Mouse (Mus musculus): Measurements from ENCODE around the gene Slc46a2. TPM values are rescaled to one million over a fixed set of nuclear protein-coding genes. Genes with fewer than 3 reads are reported as not detected.

Slc46a2 gene
- polyA plus RNA-seq, 1 experiment from 2014 or later: not detected

DNA sequence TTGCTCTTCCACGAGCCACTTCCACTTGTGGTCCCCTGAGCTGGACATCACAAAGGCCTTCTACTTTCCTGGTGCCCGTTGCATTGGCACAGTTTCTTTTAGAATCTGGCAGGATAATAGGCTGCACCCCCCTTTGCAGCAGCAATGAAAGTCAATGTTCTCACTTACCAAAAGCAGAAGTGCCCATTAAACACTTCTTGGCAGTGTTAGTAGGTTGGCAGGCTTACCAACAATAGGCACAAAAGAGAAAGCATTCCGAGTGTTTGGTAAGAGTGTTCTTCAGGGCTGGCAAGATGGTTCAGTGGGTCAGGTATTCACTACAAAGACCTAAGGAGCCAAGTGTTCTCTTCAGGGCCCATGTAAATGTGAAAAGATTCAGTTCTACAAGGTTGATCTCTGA, 35.4 kb downstream of the Slc46a2 start:
- H3K27me3 ChIP-seq (ENCODE audit: insufficient read depth, low read length): no peaks in the 10 kb centered on the region
- no peak overlapping the region for H3K27ac ChIP-seq (ENCODE audit: low read length)
- ATAC-seq (ENCODE audit: low FRiP score, low TSS enrichment): no peak
- no peak overlapping the region for H3K4me3 ChIP-seq (ENCODE audit: low read length)
- no peak overlapping the region for H3K4me2 ChIP-seq (replicated peaks; ENCODE audit: low read depth, low read length)
- H3K4me1 ChIP-seq (ENCODE audit: insufficient read depth, low read length): no peaks in the 10 kb centered on the region
- peaks cover 7% of the 10 kb centered on the region for H3K36me3 ChIP-seq (ENCODE audit: insufficient read depth, low read length)
- H3K9ac ChIP-seq (replicated peaks; ENCODE audit: low read length): no peak overlapping the region
- WGBS: 92% methylated on average over 3 of the region's 3 CpGs
- H3K9me3 ChIP-seq (ENCODE audit: low read length): no peaks in the 10 kb centered on the region

DNA sequence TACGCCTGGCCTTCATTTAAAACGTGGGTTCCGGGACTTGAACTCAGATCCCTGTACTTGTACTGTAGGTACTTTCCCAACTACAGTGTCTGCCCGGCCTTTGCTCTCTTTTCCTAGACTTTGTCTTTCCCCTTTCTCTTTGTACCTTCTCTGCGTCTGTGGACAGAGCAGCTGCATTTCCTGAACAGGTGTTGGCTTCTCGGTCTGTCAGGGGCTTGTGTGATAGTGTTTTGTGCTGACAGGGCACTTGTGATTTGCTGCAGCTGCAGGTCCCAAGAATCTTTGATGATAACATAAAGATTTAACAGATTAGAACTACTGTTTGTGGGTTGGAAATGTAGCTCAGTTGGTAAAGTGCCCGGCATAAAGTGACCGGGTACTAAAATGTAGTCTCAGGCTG, 36.3 kb downstream of the Slc46a2 start:
- ATAC-seq (ENCODE audit: low FRiP score, low TSS enrichment): no peak
- no peak overlapping the region for H3K4me2 ChIP-seq (replicated peaks; ENCODE audit: low read depth, low read length)
- no peaks in the 10 kb centered on the region for H3K27me3 ChIP-seq (ENCODE audit: insufficient read depth, low read length)
- H3K9me3 ChIP-seq (ENCODE audit: low read length): no peaks in the 10 kb centered on the region
- H3K9ac ChIP-seq (replicated peaks; ENCODE audit: low read length): no peak overlapping the region
- H3K36me3 ChIP-seq (ENCODE audit: insufficient read depth, low read length): peaks cover 7% of the 10 kb centered on the region
- H3K27ac ChIP-seq (ENCODE audit: low read length): no peak overlapping the region
- 80% methylated on average over 8 of the region's 8 CpGs for WGBS
- no peak overlapping the region for H3K4me3 ChIP-seq (ENCODE audit: low read length)
- H3K4me1 ChIP-seq (ENCODE audit: insufficient read depth, low read length): no peaks in the 10 kb centered on the region

DNA sequence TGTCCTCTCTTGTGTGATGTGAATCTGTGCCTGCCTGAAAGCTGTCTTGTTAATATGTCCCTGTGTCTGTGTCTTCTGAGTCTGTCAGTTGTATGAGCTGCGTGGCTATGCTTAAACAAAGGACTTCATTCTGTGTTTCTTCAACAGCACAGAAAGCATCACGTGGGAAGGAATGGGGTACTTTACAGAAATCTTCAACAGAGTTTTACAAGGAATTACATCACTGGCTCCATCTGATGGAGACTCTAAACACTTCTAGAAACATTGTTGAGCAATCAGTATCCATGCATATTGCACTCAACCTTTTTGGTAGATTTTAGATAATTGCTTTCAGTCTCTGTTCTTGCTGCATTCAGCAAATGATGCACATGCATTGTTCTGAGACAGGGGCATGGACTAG, 37.8 kb downstream of the Slc46a2 start:
- H3K4me2 ChIP-seq (replicated peaks; ENCODE audit: low read depth, low read length): no peak overlapping the region
- peaks cover under 1% of the 10 kb centered on the region for H3K36me3 ChIP-seq (ENCODE audit: insufficient read depth, low read length)
- 87% methylated on average over 2 of the region's 2 CpGs for WGBS
- no peak overlapping the region for H3K9ac ChIP-seq (replicated peaks; ENCODE audit: low read length)
- H3K27me3 ChIP-seq (ENCODE audit: insufficient read depth, low read length): no peaks in the 10 kb centered on the region
- no peak overlapping the region for H3K4me3 ChIP-seq (ENCODE audit: low read length)
- ATAC-seq (ENCODE audit: low FRiP score, low TSS enrichment): no peak
- H3K4me1 ChIP-seq (ENCODE audit: insufficient read depth, low read length): no peaks in the 10 kb centered on the region
- H3K9me3 ChIP-seq (ENCODE audit: low read length): no peaks in the 10 kb centered on the region
- H3K27ac ChIP-seq (ENCODE audit: low read length): no peak overlapping the region

DNA sequence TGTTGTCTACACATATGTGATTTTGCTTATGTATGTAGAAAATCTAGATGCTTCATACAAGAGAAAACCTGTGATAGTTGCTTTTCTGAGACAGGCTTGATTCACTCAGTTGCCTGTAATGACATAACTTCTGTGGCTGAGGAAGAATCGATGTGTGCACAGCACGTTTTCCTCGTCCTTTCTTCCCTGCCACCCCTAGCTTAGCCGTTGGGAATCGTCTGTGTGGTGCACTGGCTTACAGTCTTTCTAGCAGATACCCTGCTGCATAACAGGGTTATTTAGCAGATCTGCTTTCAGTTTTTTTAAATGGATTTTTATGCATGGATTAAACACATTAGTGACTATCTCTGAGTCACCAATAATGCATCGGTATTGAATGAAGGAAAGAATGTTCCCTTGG, 38.3 kb downstream of the Slc46a2 start:
- Histone ChIP-seq H3K4me1 (ENCODE audit: insufficient read depth, low read length) (no peaks in the 10 kb centered on the region), H3K4me3 (ENCODE audit: low read length) (no peak overlapping the region), H3K27me3 (ENCODE audit: insufficient read depth, low read length) (no peaks in the 10 kb centered on the region), H3K9me3 (ENCODE audit: low read length) (no peaks in the 10 kb centered on the region), H3K9ac (replicated peaks; ENCODE audit: low read length) (no peak overlapping the region), H3K4me2 (replicated peaks; ENCODE audit: low read depth, low read length) (no peak overlapping the region), H3K27ac (ENCODE audit: low read length) (no peak overlapping the region), H3K36me3 (ENCODE audit: insufficient read depth, low read length) (no peaks in the 10 kb centered on the region; the same call in 1 of the 2 replicates)
- ATAC-seq (ENCODE audit: low FRiP score, low TSS enrichment): no peak
- WGBS: 92% methylated on average over 6 of the region's 6 CpGs

DNA sequence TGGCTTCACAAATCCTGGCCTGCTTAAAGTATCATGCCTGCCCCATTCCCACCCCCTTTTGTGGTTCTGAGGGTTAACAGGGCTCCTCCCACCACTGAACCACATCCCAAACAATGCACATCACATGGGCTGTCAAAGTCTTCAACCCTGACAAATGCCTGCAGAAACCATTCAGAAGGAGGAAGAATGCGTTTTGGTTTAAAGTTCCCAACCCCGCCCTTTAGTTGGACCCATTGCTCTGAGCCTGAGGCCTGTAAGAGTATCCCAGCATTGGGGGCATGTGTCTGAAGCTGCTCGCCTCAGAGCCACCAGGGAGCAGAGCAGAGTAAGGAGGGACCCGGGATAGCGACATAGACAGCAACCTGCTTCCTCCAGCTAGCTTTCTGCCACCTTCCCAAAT, 41.0 kb downstream of the Slc46a2 start:
- ATAC-seq (ENCODE audit: low FRiP score, low TSS enrichment): no peak

DNA sequence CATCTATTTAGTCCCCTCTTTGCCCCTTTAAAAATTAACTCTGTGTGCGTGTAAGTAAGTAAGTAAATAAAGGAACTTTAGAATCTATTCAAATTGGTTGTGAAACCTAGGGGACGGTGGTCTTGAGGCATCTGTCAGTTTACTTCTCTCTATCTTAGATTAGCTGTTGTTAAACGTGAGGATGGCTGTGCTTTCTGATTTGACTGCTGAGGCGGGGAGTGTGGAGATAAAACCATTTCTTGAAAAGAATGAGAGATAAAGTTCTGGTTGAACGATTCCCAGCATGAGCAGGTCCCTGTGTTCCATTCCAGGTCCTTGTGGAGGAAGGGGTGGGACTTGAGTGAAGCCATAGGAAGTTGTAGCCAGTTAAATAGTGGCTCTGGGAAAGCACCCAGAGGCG, 41.6 kb downstream of the Slc46a2 start:
- no peak overlapping the region for H3K4me2 ChIP-seq (replicated peaks; ENCODE audit: low read depth, low read length)
- WGBS: 78% methylated on average over 6 of the region's 6 CpGs

More for the DNA sequence above, 41.0 kb downstream of the Slc46a2 start:
- Histone ChIP-seq H3K4me1 (ENCODE audit: insufficient read depth, low read length) (no peaks in the 10 kb centered on the region), H3K4me3 (ENCODE audit: low read length) (no peak overlapping the region), H3K27me3 (ENCODE audit: insufficient read depth, low read length) (no peaks in the 10 kb centered on the region), H3K9me3 (ENCODE audit: low read length) (no peaks in the 10 kb centered on the region), H3K36me3 (ENCODE audit: insufficient read depth, low read length) (peaks cover under 1% of the 10 kb centered on the region; the same call in 1 of the 2 replicates), H3K9ac (replicated peaks; ENCODE audit: low read length) (no peak overlapping the region), H3K4me2 (replicated peaks; ENCODE audit: low read depth, low read length) (no peak overlapping the region), H3K27ac (ENCODE audit: low read length) (no peak overlapping the region)
- 57% methylated on average over 5 of the region's 5 CpGs for WGBS

DNA sequence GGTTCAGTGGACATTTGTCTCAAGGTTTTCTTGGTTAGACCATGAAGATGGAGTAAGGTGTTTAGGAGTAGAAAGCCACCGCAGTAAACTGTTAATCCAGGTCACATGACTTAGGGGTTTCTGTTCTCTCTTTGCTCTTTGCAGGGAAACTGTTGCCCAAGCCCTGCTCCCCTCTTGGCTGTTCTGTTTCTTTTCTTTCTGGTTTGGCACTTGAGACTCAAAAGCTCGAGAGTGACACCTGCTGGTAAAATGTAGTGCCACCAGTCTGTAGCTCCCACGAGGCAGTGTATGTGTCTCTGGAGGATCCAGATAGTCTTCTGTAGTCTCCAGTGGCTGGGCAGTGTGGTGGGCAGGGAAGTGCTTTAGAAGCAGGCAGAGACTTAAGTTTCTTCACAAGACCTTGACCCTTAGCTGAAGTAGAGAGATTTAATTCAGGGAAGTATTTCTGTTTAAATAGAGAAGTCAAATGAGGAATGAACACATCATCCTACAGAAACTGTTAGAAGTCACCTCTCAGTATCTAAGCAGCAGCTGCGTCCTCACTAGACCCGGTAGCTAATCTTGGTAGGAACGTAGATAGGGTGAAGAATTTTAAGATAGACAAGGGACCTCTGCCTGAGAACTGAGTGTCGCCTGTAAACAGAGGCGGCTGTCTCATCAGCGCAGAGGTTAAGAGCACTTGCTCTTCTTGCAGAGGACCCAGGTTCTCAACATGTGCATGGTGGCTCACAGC, 43.8 kb downstream of the Slc46a2 start:
- Histone ChIP-seq H3K27me3 (ENCODE audit: insufficient read depth, low read length) (no peaks in the 10 kb centered on the region), H3K27ac (ENCODE audit: low read length) (no peak overlapping the region), H3K4me2 (replicated peaks; ENCODE audit: low read depth, low read length) (no peak overlapping the region), H3K36me3 (ENCODE audit: insufficient read depth, low read length) (peaks cover 3% of the 10 kb centered on the region; the same call in 1 of the 2 replicates), H3K4me1 (ENCODE audit: insufficient read depth, low read length) (no peaks in the 10 kb centered on the region), H3K4me3 (ENCODE audit: low read length) (no peak overlapping the region), H3K9ac (replicated peaks; ENCODE audit: low read length) (no peak overlapping the region), H3K9me3 (ENCODE audit: low read length) (no peaks in the 10 kb centered on the region)
- peak; percentile 78 for ATAC-seq (ENCODE audit: low FRiP score, low TSS enrichment)
- 60% methylated on average over 9 of the region's 9 CpGs for WGBS

More for the DNA sequence above, 41.6 kb downstream of the Slc46a2 start:
- no peaks in the 10 kb centered on the region for H3K27me3 ChIP-seq (ENCODE audit: insufficient read depth, low read length)
- H3K36me3 ChIP-seq (ENCODE audit: insufficient read depth, low read length): peaks cover 3% of the 10 kb centered on the region; the same call in 1 of the 2 replicates
- H3K4me3 ChIP-seq (ENCODE audit: low read length): no peak overlapping the region
- no peak overlapping the region for H3K9ac ChIP-seq (replicated peaks; ENCODE audit: low read length)
- no peaks in the 10 kb centered on the region for H3K4me1 ChIP-seq (ENCODE audit: insufficient read depth, low read length)
- H3K27ac ChIP-seq (ENCODE audit: low read length): no peak overlapping the region
- H3K9me3 ChIP-seq (ENCODE audit: low read length): no peaks in the 10 kb centered on the region
- ATAC-seq (ENCODE audit: low FRiP score, low TSS enrichment): no peak

DNA sequence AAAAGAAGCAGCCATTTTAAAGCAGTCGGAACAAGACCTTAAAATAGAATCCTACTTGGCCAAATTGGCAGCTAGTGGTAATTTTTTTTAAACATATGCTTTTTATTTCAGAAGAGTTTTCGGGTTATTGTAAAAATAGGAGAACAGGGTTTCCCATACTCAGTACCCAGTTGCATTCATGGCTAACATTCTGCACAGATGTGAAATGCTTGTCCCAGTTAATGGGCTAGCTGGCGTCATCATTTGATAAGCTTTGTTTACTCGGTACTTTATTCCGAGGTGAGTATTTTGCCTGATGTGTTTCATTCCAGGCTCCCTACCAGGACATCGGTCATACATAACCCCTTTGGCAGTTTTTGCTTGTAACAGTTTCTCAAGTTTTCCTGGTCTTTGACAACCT, 44.4 kb downstream of the Slc46a2 start:
- ATAC-seq (ENCODE audit: low FRiP score, low TSS enrichment): no peak
- Histone ChIP-seq H3K4me2 (replicated peaks; ENCODE audit: low read depth, low read length) (no peak overlapping the region), H3K9me3 (ENCODE audit: low read length) (no peaks in the 10 kb centered on the region), H3K4me1 (ENCODE audit: insufficient read depth, low read length) (no peaks in the 10 kb centered on the region), H3K36me3 (ENCODE audit: insufficient read depth, low read length) (peaks cover 3% of the 10 kb centered on the region; the same call in 1 of the 2 replicates), H3K27ac (ENCODE audit: low read length) (no peak overlapping the region), H3K27me3 (ENCODE audit: insufficient read depth, low read length) (no peaks in the 10 kb centered on the region), H3K4me3 (ENCODE audit: low read length) (no peak overlapping the region), H3K9ac (replicated peaks; ENCODE audit: low read length) (no peak overlapping the region)
- 85% methylated on average over 6 of the region's 6 CpGs for WGBS

DNA sequence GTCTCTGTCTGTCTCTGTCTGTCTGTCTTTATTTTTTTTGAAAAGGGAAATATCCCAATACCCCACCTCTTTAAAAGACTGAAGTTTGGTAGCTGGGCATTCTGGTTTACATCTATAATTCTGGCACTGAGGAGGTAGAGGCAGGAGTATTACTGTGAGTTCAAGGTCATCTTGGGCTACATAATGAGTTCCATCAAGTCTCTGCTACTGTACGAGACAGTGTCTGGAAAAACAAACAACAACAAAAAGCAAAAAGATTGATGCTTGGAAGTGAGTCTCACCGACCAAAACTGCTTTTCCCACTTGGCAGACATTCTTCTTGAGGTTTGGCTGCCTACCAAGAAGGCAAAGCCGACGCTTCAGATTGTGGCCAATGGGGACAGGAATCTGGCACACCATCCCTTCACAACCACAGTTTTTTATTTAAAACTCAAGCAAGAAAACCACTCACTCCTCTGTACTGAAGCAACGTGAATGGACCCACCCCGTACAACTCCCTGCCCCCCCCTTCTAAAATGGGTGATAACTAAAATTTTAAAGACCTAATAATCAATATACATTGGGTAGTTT, 45.3 kb downstream of the Slc46a2 start:
- no peak overlapping the region for H3K9ac ChIP-seq (replicated peaks; ENCODE audit: low read length)
- no peak overlapping the region for H3K4me3 ChIP-seq (ENCODE audit: low read length)
- H3K9me3 ChIP-seq (ENCODE audit: low read length): no peaks in the 10 kb centered on the region
- H3K36me3 ChIP-seq (ENCODE audit: insufficient read depth, low read length): peaks cover 3% of the 10 kb centered on the region; the same call in 1 of the 2 replicates
- H3K27me3 ChIP-seq (ENCODE audit: insufficient read depth, low read length): no peaks in the 10 kb centered on the region
- no peaks in the 10 kb centered on the region for H3K4me1 ChIP-seq (ENCODE audit: insufficient read depth, low read length)
- ATAC-seq (ENCODE audit: low FRiP score, low TSS enrichment): no peak
- H3K27ac ChIP-seq (ENCODE audit: low read length): no peak overlapping the region
- 63% methylated on average over 6 of the region's 6 CpGs for WGBS
- no peak overlapping the region for H3K4me2 ChIP-seq (replicated peaks; ENCODE audit: low read depth, low read length)

DNA sequence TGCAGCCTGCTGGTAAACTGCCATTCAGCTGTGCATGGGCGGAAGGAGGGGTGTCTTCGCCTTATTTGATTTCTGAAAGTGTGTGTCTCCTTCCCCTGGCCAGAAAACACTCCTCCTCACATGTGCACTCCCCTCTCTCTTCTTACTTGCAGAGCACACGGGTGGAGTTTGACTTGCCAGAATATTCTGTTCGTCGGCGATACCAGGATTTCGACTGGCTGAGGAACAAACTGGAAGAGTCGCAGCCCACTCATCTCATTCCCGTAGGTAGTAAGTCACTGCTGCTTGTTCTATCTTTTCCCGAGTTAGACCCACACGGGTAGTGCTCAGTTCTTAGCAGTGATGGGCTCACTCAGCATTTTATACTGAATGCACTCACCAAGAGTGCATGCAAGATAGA, 46.8 kb downstream of the Slc46a2 start:
- Histone ChIP-seq H3K27me3 (ENCODE audit: insufficient read depth, low read length) (no peaks in the 10 kb centered on the region), H3K9ac (replicated peaks; ENCODE audit: low read length) (no peak overlapping the region), H3K4me2 (replicated peaks; ENCODE audit: low read depth, low read length) (no peak overlapping the region), H3K27ac (ENCODE audit: low read length) (no peak overlapping the region), H3K4me1 (ENCODE audit: insufficient read depth, low read length) (no peaks in the 10 kb centered on the region), H3K9me3 (ENCODE audit: low read length) (no peaks in the 10 kb centered on the region), H3K4me3 (ENCODE audit: low read length) (no peak overlapping the region), H3K36me3 (ENCODE audit: insufficient read depth, low read length) (peaks cover 3% of the 10 kb centered on the region; the same call in 1 of the 2 replicates)
- WGBS: 81% methylated on average over 11 of the region's 11 CpGs
- ATAC-seq (ENCODE audit: low FRiP score, low TSS enrichment): no peak

Data from kidney, embryonic 16.5 days (tissue).